Mouse (Mus musculus): ENCODE measurements around the gene Spg7.

DNA sequence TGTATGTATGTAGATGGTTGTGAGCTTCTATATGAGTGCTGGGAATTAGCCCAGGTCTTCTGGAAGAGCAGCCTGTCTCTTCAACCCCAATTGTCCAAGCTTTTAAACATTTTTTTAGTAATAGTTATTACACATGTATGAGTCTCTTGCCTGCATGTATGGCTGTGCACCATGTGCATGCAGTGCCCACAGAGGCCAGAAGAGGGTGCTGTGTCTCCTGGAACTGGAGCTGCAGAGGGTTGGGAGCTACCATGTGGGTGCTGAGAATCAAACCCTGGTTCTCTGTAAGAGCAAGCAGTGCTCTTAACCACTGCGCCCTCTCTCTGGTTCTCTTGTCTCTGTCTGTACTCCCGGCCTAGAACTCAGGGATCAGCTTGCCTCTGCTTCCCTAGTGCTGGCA lies 70.2 kb downstream of the Spg7 start:
- TF ChIP-seq CTCF (IDR thresholded peaks at IDR 0.05; ENCODE audit: low read depth) (no peak), EP300 (IDR thresholded peaks at IDR 0.05; ENCODE audit: low read depth) (no peak)
